8 mouse cellular contexts compared by ENCODE assay signal in the genomic region with DNA sequence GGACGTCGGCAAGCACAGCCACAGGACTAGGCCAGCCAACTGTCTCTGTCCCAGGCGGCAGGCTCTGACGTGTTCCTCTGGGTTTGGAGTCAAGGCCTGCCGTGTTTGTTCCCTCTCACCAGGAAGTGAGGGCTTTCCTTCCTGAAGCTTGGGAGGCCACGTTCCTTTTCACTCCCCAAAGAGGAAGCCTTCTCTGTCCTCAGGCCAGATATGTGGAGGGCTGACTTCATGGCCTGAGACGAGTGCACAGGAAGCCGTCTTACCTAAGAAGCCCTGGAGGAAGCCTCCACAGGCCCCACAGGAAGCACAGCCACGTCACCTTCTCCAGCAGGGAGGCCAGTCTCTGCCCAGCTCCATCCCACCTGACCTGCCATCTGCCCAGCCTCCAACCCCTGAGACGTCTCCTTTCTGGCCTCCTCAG. TPM values are rescaled to one million over a fixed set of nuclear protein-coding genes. Genes with fewer than 3 reads are reported as not detected.
A peak's percentile ranks its signal among the peaks of the same experiment; 100 is the strongest.
DNase-seq lines count a peak whose midpoint lies in the region; ATAC-seq lines count a peak whose summit lies in the region.

No protein-coding gene starts in this region.

- peak; percentile 16 to 21 for DNase-seq in B cell, adult 2 months
- DNase-seq in adrenal gland, postnatal 14 days, result peak; percentile 63
- peak; percentile 44 to 64 for DNase-seq in kidney, postnatal 4 days
- no peak for DNase-seq in ovary, adult 18-20 months (ENCODE audit: low spot score)
- DNase-seq in cerebellum, postnatal 36 days, result no peak
- DNase-seq in cerebellum, adult 18-20 months, result no peak

- no peak overlapping the region for H3K4me3 ChIP-seq in heart, embryonic 14.5 days (ENCODE audit: control insufficient read depth in 1 of 2, insufficient read depth in 1 of 2, low read depth in 1 of 2, low read length in 2 of 2)

- no peaks in the 10 kb centered on the region for H3K9me3 ChIP-seq in heart, embryonic 14.5 days (ENCODE audit: control insufficient read depth, low read length)

- peak; percentile 69 for ATAC-seq in heart, embryonic 14.5 days (ENCODE audit: insufficient number of reproducible peaks, insufficient read depth, low FRiP score, low read depth)
- peak; percentile 89 for ATAC-seq in megakaryocyte progenitor cell, adult 5-6 weeks (replicated peaks; ENCODE audit: poor library complexity)

- no peaks in the 10 kb centered on the region for H3K36me3 ChIP-seq in heart, embryonic 14.5 days (ENCODE audit: control insufficient read depth, insufficient read depth, low read length)

- peaks cover 16 to 27% of the 10 kb centered on the region in 2 experiments for H3K4me1 ChIP-seq in heart, embryonic 14.5 days (ENCODE audit: control insufficient read depth in 2 of 2, insufficient read depth in 2 of 2, low read length in 2 of 2)

- H3K9ac ChIP-seq in heart, embryonic 14.5 days (ENCODE audit: low read length), result no peak overlapping the region

- H3K4me2 ChIP-seq in heart, embryonic 14.5 days (ENCODE audit: low read length), result no peak overlapping the region

- 60% methylated on average over 10 of the region's 10 CpGs for WGBS in heart, embryonic 14.5 days

- H3K27ac ChIP-seq in heart, embryonic 14.5 days (replicated peaks in 1 of 2; ENCODE audit: control insufficient read depth in 1 of 2, insufficient read depth in 1 of 2, low read depth in 2 of 2, low read length in 2 of 2), result peak overlapping the region; percentile 75 to 78

- H3K27me3 ChIP-seq in heart, embryonic 14.5 days (ENCODE audit: control insufficient read depth, insufficient read depth, low read length), result no peaks in the 10 kb centered on the region

RNA-seq across cellular contexts. Expression of a gene that starts 50.2 kb away (rescaled TPM):
- total RNA-seq in adrenal gland, postnatal 14 days (2021), result 47.3 and 100 TPM in 2 replicates
- polyA plus RNA-seq in heart, embryonic 14.5 days (2014; fragmentation: Nextera tagmentation; extraction: Ambion mirVana), result 16.6 and 20.3 TPM in 2 replicates
- total RNA-seq in megakaryocyte progenitor cell, adult 5-6 weeks (2015), result 10.9 and 13.8 TPM in 2 replicates
- 11.5 and 15.1 TPM in 2 replicates for total RNA-seq in megakaryocyte progenitor cell, adult 5-6 weeks (2017)

Comparison
In these comparisons a context has a peak if more than half of its experiments do, and no peak if none do; other contexts are left out.
1. DNase-seq: peak in B cell, adult 2 months (2 of 2), adrenal gland, postnatal 14 days (single experiment) and kidney, postnatal 4 days (2 of 2); none in ovary, adult 18-20 months (single experiment), cerebellum, postnatal 36 days (0 of 2) and cerebellum, adult 18-20 months (0 of 2).